Mouse (Mus musculus): ENCODE data around the gene Rab11fip3.
"Not testable (repeated sequence)": the region's sequence is repeated elsewhere in the genome, so short reads cannot be mapped to it uniquely, and the experiment has no call there.

Gene Rab11fip3

DNA sequence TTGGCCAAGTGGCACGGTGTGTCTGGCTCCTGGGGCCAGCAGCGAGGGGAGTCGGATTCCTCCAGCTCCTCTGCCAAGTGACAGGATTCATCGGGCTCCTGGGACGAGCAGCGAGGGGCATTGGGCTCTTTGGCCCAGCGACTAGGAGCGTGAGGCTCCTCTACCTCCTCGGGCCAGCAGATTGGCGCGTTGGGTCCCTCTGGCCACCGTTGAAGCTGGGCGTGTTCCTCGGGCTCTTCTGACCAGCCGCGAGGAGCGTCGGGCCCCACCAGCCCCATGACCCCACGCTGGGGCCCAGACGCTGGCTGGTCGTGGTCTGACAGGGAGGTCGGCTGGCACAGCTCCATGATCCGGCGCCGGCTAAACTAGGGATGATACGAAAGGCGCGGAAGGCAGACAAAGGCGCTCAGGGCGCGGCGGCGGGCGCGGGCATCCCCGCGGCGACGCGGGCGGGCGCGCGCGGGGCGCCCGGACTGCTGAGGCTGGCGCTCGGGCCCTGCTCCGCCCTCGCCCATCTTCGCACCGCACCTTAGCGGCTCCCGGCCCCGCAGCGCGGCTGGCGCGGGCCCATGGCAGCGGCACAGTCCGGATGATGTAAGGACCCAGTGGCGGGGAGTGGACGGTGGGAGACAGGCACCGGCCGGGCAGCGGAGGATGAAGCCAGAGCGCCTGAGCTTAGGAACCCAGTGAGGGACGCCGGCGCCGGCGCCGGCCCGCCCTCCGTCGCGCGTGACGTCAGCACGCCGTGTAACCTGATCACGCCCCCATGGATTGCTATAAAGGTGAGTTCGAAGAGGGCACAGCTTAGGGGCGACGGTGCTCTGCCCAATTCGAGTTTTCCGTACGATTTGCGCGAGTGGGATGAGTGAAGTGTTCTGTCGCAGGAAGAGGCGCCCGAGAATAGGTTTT, at the start of gene Rab11fip3:
Gene Rab11fip3, minus strand, starts transcription at position 725 of the 909 bp plus-strand sequence.
- DNase-seq = peak; percentile 89

DNA sequence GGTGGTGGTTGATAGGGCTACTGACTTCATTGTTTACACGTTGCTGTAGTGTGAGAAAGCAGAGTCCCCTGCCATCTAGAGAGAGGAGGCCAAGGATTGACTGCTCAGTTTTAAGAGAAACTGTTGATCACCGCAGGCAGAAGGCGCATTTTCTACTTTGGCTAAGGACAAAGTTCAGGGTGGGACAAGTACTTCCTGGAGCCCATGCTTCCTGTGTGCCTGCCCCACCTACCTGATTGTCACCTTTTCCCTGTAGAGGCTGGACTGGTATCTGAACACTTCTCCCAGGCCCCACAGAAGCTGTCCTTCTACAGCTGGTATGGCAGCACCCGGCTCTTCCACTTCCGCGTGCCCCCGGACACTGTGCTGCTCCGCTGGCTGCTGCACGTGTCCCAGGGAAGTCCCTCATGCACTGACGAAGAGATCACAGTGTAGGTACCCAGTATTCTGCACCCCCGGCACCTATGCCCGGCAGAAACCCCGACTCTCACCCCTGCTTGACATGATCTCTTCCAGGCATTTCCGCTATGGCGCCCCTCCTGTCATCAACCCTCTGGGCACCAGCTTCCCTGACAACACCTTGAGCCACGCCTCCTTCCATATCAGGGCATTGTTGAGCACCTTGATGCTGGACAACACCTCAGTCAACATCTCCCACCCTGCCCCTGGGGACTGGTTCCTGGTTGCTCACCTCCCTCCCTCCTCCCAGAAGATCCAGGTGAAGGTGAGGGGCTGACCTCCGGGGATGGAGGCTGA, 47.3 kb upstream of the Rab11fip3 start:
- no peak for DNase-seq

DNA sequence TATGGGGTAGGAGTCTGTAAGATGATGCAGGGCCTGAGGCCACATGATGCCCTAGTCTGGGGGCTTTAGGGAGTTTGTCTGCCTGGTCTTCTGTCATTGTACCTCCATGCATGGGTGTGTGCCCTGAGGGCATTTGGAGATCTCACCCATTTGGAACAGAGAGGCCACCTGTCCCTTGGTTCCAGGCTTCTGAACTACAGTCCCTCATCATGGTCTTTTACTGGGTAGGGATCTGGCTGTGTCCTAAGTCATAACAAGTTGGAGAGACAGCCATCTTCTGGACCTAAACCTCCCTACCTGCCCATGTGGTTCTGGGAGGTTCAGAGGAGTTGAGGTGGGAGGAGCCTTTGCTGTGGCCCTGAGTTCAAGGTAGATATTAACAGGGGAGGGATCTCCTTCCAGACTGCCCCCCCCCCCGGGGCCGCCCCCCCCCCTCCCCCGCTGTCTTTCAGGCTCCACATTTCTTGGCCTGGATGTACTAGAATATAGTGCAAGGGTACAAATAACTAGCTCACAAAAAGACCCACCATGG, 46.7 kb upstream of the Rab11fip3 start:
- no peak for DNase-seq

DNA sequence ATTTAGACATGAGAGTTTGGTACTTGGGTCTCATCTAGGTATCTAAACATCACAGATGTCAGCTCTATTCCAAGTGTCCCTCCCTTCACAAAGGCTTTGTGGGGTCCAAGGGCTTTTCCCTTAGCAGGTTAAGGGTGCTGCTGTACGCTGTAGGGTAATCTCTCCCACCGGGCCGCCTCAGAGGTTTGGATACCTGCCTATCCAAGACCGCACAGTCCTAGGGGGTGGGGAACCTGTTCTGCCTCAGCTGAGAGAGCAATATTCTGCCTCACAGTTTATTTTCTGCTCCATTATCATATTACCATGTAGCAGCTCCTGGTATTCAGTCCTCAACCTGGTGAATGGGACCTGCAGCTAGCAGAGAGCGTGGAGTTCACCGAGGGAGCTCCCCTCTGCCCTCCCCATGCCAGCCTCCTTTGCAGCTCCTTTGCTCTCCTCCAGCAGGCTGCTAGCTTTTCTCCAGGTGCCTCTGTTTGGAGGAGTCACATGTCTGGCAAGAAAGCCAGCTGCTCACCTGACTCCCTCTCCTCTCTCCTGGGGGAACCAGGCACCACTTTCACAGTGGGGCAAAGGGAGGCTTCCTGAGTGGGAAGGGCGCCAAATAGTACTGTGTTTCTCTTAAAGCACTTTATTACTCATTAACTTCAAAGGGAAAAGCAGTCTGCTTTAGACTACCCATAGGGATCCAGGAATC, 46.0 kb upstream of the Rab11fip3 start:
- peak; percentile 74 for DNase-seq

DNA sequence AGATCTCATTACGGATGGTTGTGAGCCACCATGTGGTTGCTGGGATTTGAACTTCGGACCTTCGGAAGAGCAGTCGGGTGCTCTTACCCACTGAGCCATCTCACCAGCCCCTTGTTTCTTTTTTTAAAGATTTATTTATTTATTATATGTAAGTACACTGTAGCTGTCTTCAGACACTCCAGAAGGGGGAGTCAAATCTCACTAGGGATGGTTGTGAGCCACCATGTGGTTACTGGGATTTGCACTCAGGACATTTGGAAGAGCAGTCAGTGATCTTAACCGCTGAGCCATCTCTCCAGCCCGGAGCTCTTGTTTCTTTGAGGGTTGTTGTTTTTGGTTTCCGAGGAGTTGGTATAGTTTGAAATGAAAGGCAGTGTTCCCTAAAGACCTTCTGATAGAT, 45.1 kb upstream of the Rab11fip3 start:
- not testable (repeated sequence) for DNase-seq

DNA sequence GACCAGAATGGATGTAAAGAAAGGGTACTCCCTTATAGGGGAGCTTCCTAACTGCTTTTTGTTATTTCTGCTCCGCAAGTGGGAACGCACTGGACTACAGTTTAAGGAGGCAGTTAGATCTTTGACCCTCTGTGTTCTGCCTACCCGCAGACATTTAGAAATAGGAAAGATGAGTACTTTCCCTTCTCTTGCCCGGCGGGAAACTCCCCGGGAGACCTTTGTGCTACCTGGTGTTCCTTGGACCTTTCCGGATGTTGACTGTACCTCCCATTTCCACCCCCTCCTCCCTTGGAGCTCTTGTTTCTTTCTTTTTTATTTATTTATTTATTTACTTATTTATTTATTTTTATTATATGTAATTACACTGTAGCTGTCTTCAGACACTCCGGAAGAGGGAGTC, 44.7 kb upstream of the Rab11fip3 start:
- DNase-seq = no peak

DNA sequence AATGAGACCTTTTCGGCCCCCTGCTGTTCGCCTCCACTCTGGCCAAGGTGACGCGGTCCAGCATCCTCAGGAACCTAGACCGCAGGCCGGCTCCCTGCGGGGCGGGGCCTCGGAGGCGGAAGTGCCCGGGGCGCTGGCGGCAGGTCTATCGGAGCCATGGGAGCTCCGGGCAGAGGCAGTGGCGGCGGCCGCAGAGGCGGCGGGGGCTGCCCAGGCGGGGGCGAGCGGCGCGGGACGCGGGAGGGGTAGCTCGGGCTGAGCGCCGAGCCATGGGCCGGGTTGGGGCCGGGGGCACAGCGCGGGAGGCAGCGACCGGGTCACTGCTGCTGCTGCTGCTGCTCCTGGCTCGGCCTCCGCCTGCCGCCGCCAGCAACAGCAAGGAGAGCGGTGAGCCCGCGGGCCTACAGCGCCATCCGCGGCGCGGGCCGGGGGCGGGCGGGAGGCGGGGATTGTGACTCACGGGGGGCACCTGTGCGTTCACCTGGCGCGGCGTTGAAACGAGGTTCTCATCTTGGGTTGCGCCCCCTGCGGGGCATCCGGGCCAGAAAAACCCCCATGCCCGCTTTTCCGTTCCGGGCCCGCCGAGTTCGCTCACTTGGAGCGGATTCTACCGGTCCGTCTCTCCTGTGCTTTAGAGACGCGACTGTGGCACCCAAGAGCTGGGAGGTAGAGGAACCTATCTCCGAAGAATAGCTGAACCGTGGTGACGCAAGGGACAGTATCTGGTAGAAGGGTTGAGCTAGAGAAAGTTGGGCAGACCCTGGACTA, 44.0 kb upstream of the Rab11fip3 start, which contains the start of gene Tmem8:
Gene Tmem8, plus strand, starts transcription at position 119 of the 768 bp plus-strand sequence.
- DNase-seq = peak; percentile 80

DNA sequence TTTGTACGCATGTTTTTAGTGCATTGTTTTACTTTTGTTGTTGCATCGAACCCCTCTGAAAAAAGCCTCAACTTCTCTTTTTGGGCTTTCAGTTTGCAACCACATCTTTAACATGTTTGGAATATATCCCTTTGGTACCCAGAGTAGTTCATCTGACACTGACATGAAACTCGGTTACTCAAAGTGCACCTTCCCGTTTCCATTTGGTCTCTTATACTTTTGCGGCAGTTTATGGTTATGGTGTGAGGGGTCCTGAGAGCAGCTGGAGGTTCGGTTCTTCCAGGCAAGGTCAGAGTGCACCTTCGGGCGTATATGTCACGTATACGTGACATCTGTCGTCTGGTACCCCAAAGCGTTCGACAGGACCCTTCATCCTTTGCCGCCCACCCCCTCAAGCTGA, 43.4 kb upstream of the Rab11fip3 start:
- DNase-seq = no peak

DNA sequence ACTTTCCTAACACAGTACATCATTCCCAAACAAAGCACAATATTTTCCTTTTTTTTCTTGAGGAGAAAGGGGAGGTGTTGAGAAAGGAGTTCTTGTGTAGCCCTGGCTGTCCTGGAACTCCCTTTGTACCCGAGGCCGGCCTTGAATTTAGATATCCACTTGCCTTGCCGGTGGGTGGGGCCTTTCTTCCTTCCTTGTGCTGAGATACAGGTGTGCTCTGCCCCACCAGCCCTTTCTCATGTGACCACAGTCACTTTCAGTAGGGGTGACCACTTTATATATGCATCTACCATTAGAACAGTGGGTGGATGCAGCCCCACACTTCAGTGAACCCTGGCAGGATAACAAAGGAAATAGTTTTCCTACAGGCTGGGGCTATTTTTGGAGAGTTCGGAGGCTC, 42.4 kb upstream of the Rab11fip3 start:
- DNase-seq = no peak

DNA sequence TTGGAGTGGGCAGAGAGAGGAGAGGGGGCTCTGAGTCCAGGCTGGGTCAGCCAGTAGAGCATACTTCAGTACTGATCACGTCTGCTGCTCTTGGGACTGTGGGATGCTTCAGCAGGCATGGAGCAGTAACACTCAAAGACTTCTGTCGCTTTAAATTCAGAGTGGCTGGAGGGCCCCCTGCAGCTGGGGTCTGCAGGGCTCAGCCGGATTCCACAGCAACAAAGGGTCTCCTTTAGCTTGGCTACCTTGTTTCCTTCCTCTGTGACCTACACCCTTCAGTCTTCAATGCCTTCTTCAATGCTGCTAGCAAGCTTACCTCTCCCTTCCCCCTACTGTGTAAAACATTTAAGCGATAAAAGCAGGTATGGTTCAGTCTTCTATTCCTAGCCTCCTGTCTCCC, 41.7 kb upstream of the Rab11fip3 start:
- DNase-seq = no peak

DNA sequence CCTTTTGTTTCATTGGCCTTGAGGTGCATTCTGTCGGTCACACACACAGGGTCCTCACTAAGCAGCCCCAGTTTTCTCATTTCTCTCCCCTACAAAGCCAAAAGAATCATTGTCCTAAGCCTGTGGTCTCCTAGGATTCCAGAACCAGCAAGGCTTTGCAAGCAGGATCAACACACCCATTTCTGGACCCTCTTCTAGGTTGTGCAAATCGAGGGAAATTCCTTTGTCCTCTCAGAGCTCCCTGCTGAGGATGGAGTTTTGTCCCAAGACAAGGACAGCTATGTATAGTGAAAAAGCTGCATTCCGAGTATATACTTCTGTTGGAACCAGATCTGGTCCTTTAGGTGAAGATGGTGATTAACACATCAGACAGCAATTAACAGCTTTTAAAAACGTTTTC, 40.8 kb upstream of the Rab11fip3 start:
- DNase-seq = no peak

DNA sequence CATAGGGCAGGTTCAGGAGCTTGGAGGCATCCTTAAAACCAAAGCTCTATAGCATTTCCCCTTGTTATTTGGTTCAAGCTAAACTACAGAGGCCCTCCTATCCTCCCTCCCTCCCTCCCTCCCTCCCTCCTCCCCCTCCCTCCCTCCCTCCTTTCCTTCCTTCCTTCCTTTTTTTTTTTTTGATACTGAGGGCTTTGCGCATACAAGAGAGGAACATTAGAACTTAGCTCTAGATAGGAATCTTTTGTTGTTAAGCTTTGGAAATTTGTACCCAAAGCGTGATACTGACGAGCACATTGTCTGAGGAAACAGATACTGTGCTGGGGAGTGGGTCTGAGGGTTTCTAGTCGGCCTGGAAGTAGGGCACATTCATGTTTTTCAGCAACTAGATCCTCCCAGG, 36.3 kb upstream of the Rab11fip3 start:
- DNase-seq = no peak

DNA sequence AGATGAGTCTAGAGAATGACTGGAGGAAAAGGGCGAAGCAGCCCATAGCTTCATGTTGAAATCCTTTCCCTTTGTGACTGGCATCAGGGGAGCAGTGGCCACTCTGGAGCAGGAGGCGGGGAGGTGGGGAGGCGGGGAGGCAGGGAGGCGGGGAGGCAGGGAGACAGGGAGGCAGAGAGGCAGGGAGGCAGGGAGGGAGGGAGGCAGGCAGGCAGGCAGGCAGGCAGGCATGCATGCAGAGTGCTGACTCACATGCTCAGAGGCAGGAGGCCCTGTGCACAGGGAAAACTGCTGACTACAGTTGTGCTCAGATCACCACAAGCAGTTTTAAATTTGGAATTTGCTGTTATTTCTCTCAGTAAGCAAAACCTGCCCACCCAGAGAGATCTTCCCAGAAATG, 32.1 kb upstream of the Rab11fip3 start:
- DNase-seq = no peak

DNA sequence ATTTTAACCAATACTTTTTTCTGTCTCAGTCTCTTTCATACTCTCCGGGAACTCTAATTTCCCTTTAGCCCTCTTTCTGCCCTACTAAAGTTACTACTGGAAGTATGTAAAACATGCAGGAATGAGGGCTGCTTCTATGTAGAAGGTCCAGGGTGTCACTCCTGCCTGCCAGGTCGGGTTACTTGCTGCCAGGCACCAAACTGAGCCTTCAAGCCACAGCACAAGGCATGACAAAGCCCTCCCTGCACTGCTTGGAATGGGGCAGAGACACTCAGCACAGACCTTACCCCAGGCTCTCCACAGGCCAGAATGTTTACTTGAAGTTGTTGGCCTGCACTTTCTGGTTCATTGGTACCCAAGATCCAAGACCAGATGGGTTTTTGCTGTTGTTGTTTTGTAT, 30.8 kb upstream of the Rab11fip3 start:
- no peak for DNase-seq

DNA sequence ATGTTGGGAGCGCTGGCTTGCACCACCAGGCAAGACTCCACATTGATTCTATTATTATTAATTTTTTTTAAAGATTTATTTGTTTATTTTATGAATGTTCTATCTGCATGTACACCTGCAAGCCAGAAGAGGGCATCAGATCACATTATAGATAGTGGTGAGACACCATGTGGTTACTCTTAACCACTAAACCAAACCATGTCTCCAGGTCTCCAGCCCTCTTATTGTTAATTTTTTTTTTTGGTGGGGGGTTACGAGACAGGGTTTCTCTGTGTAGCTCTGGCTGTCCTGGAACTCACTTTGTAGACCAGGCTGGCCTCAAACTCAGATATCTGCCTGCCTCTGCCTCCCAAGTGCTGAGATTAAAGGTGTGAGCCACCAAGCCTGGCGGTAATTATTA, 30.0 kb upstream of the Rab11fip3 start:
- DNase-seq = peak; percentile 49

DNA sequence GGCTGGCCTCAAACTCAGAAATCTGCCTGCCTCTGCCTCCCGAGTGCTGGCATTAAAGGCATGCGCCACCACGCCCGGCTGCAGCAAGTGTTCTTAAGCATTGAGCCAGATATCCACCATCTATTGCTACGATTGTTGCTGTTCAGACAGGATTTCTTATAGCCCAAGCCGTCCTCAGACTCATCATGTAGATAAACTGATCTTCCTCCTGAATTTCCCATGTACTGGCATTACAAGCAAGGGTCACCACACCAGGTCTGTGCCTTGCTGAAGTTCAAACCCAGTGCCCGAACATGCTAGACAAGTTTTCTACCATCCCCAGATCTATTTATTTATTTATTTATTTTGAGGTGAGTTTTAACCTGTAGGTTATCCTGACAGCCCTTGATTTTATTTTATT, 29.1 kb upstream of the Rab11fip3 start:
- DNase-seq = no peak

DNA sequence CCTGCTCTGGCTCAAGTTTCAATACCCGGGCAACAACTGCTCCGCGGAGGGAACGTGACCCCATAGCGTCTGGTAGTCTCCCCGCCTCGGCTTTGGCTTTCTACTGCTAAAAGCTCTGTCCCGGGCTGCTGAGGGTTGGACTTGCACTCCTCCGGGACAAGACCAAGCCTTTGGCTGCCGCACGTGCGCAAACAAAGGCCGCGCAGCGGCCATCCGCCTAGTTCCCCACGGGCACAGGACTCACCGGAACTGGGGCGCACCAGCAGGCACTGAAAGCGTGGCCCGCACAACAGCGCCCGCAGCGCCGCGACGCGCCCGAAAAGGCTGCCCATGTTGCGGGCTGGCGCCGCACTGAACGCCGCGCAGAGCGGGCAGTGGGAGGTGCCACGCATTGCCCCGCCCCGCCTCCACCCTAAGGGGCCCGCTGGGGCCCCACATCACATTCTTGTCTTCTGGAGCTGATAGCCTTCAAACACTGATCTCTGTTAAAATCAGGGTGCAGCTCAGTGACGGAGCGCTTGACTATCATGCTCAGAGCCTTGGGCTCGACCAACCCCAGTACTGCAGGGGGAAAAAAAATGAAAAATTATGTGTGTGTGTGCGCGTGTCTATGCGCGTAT, 25.9 kb upstream of the Rab11fip3 start, which contains the start of gene Nme4:
Gene Nme4, minus strand, starts transcription at position 482 of the 620 bp plus-strand sequence.
- DNase-seq = peak; percentile 34

DNA sequence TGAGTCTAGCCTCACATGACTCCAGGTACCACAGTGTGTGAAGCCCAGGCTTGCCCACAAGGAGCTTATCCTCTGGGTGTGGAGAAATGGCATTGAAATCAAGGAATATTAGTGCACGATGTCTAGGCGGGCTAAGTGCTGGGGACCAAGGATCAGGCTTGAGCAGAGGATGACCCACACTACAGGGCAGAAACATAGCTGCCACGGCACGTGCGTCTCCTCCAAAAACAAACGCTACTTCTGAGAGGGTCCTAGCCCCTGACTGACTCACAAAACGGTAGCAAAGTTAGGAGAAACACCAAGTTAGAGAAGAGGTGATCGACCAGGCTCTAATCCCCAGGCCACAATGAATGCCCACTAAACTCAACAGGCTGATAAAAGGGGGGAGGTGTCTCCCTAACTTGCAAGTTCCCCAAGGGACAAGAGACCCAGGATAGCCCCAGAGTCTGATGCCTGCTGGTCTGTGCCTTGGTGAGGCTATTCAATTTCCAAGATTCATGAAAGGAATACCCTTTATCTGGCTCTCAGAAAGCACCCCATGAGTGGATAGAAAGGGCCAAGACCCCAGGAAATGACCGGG, 25.3 kb upstream of the Rab11fip3 start:
- no peak for DNase-seq

DNA sequence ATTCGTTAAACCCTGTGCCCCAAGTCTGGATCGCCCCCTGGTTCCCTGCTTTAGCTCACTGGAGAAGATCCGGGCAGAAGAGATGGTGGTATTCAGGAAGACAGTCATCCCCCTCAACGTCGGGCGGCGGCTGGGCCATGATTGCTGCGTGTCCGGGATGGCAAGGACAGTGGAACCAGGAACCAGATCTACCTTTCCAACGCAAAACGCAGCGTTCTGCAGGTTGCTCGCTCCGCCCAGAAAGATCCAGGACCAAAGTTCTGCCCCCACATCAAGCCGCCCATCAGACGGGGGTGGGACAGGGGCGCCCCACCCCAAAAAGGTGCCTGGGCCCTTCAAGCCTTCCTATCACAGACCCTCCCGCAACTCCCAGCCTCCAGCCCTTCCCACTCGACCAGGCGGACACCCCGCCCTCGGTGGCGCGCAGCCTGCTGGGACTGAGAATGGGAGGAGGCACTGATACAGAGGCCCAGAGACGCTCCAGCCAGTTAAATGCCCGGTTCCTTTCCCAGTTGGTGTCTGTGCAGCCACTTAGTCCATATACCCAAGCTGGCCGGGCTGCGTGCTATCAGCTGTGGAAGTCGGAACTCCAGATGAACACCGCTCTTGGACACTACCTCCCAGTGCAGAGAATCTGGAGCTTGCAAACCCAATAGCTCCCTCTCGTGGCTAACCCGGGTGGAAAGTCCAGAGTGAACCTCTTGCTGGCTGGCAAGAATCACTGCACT, 20.7 kb upstream of the Rab11fip3 start, which contains the start of gene Decr2:
Gene Decr2, minus strand, starts transcription at position 433 of the 728 bp plus-strand sequence.
- peak; percentile 94 for DNase-seq

DNA sequence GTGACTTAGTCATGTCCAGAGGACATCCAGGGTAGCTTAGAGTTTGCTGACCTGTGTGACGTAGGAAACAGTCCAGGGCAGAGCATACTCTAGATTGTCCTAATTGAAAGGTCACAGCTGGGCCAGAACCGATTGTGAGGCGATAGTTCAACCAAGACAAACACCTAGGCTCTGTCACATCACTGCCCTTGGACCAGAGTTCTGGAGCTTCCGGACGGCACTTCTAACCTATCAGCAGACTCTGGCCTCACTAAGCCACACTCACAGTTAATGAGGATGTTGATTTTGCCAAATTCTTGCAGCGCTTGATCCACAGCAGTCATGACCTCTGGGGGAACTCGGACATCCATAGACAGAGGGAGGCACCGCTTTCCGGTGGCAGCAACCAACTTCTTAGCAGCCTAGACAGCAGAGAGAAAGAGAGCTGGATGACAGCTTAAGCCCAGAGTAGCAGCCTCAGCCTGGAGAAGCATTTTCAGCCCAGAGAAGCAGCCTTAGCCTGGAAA, 17.8 kb upstream of the Rab11fip3 start:
- DNase-seq = no peak
